Mouse (Mus musculus) small intestine, adult 2 months (tissue): ENCODE measurements around the gene Bicra.

Experiments
- CTCF ChIP-seq: fragments of 200-500 bp; IDR thresholded peaks from 2 replicates; pipeline ENCODE4 v1.5.1; 2012; ENCODE audit warnings: low read depth, mild to moderate bottlenecking, control low read depth, inconsistent platforms, low read length, moderate library complexity, mixed read lengths; ENCODE audit not compliant: insufficient replicate concordance, insufficient read length; ENCODE audit errors: extremely low read depth
- POLR2A ChIP-seq: fragments of 200-500 bp; IDR thresholded peaks from 2 replicates; pipeline ENCODE4 v1.6.1; 2012; ENCODE audit warnings: low read depth, mild to moderate bottlenecking, control low read depth, inconsistent platforms, low read length, moderate library complexity

DNA sequence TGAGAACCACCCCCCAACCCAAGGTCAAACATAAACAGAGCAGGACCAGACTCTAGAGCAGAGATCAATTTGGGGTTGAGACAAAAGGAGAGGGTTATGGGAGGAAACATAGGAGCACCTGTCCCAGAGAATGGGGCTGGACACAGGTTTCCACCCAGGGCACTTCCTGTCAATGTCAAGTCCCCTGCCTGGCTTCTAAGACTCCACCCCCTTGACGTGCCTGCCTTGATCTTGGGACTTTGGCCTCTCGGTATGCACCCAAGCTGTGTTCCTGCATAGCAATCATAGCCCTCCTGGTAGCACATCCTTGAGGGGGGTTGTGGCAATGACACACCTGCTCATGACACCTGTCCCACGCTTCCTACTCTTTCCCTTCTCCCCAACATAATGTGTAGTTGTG lies 54.6 kb downstream of the Bicra start:
- TF ChIP-seq CTCF (no peak), POLR2A (no peak)
